Mouse (Mus musculus) cortical plate, adult 2 months (tissue): ENCODE results near the gene Cxcr2. TPM values are rescaled to one million over a fixed set of nuclear protein-coding genes. Genes with fewer than 3 reads are reported as not detected.
"Not testable (repeated sequence)": the region's sequence is repeated elsewhere in the genome, so short reads cannot be mapped to it uniquely, and the experiment has no call there.

Experiments
- H3K27ac ChIP-seq: fragments of 200-500 bp; 2 replicates; pipeline ENCODE4 v1.5.1; 2012; ENCODE audit warnings: low read length, control low read depth, inconsistent platforms; ENCODE audit not compliant: insufficient read depth
- H3K4me1 ChIP-seq: fragments of 200-500 bp; 2 replicates; pipeline ENCODE4 v1.6.1; 2011; ENCODE audit warnings: low read length; ENCODE audit not compliant: control insufficient read depth, insufficient read depth
- H3K4me3 ChIP-seq: fragments of 200-500 bp; 2 replicates; pipeline ENCODE4 v1.5.1; 2011; ENCODE audit warnings: mild to moderate bottlenecking, low read length, control low read depth; ENCODE audit not compliant: insufficient read depth
- CTCF ChIP-seq: fragments of 200-500 bp; IDR thresholded peaks from 2 replicates; pipeline ENCODE4 v1.5.1; 2011; ENCODE audit warnings: mild to moderate bottlenecking, control low read depth, low read length; ENCODE audit not compliant: insufficient read depth; ENCODE audit errors: extremely low read depth
- POLR2A ChIP-seq: fragments of 200-500 bp; IDR thresholded peaks from 2 replicates; pipeline ENCODE4 v1.6.1; 2011; ENCODE audit warnings: mild to moderate bottlenecking, low read length, control low read depth; ENCODE audit not compliant: insufficient read depth; ENCODE audit errors: extremely low read depth
- polyA plus RNA-seq: library from polyadenylated mRNA; depleted of rRNA; stranded (reverse); fragments of >200 nt; gene quantifications from 2 replicates; pipeline ENCODE4 v1.2.3, GENCODE M21; 2012

Cxcr2 gene
- polyA plus RNA-seq, 1 experiment: not detected

DNA sequence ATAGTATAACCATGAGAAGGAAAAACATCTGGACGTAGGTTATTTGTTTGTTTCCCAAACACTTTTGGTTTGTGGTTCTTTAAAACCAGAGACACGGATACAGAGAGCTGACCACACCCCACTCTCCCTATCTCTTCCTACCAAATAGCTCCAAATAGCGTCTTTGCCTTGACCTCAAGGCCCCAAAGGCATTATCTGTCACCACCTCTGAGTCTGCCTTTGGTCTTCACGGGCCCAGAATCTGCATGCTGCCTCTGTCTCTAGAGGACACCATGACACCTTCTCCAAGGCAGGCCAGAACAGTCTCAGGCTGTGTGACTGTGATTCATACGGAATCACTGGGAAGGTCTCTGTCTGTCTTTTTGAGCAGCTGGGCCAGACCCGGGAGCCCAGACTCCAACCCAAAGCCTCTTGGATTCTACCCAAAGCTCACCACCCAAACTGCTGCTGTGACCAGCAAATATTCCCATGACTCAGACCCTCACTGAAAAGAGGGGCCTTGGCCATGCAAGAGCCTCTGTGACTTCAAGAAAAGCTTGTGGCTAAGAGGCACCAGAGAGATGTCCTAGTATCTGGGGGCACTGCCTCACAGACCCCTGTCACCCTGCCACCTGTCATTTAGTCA, 18.4 kb upstream of the Cxcr2 start:
- TF ChIP-seq POLR2A: no peak
- TF ChIP-seq CTCF: no peak
- no peak overlapping the region for H3K27ac ChIP-seq
- H3K4me1 ChIP-seq: no peaks in the 10 kb centered on the region
- no peak overlapping the region for H3K4me3 ChIP-seq

DNA sequence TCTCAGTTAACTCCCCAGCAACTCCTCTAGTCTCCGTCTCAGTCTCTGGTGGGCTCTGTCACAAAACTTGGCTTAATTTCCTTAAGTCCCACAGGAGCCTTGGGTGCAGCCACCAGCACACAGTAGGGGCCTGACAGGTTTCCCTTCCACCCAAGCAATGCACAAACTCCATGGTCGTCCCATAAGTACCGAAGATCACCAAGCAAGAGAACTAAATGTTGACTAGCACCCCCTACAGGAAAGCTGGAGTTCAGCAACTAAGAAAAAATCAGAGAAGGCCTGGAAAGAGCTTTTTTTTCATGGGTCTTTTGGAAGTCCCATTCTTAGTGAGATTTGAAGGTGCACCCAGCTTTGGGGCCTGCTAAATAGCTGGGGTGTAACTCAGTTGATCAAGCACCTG, 14.4 kb upstream of the Cxcr2 start:
- H3K27ac ChIP-seq: no peak overlapping the region
- H3K4me1 ChIP-seq: no peaks in the 10 kb centered on the region
- no peak overlapping the region for H3K4me3 ChIP-seq
- TF ChIP-seq POLR2A (no peak), CTCF (0 out of 2 replicates have a peak, but pooled peaks have one; percentile 11)

DNA sequence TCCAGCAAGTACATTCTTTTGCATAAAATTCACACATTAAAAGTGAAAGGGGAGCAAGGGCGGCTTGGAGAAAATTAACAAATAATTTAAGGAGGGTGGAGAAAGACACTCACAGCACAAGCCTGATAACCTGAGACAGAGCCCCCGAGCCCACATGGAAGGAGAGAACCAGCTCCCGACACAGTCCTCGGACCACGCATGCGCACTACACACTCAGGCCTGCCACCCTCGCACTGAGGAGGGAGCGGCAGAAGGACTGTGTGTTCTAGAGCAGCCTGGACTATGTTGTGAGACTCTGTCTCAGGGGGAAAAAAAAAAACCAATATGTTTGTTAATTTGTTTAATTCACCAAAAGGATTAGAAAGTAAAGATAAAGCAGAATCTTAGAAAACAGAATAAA, 12.0 kb upstream of the Cxcr2 start:
- TF ChIP-seq CTCF (no peak), POLR2A (no peak)
- Histone ChIP-seq H3K27ac (no peak overlapping the region), H3K4me1 (no peaks in the 10 kb centered on the region), H3K4me3 (no peak overlapping the region)

DNA sequence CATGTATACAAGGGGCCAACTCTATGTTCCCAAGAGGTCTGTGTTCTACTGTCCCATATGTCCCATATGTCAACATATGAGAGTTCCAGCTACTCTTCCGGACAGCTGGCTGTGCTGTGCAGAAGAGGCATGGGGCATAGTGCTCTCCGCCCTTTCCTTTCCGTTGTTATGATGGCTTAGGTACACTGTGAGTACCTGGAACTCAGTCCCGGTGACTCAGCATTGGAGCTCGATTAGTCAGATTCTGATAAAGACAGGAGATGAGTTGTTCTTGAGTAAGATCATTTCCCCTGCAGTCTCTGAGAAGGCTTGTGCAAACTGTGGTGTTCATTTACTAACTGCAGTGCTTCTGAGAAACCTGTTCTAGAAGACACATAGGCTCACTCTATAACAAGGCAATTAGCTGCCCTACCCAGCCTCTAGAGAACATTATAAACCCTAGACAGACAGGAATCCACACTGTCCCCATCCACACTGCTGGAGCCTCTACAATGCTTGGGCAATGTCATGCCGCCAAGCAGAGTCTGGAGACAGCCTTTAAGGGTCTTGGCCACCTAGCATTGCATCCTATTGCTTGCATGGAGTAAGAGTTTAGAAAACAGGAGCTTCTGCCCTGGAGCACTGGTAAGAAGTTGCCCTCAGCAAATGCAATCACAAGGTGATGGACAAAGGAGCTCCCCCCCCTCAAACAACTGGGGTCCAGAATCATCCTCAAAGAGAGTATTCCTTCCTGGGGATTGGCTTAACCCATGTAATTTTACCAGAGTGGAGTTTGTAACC, 4.5 kb upstream of the Cxcr2 start:
- H3K4me1 ChIP-seq: 0 out of 2 replicates have a peak, but pooled peaks cover 2% of the 10 kb centered on the region
- H3K4me3 ChIP-seq: no peak overlapping the region
- H3K27ac ChIP-seq: no peak overlapping the region
- TF ChIP-seq POLR2A (no peak), CTCF (no peak)

DNA sequence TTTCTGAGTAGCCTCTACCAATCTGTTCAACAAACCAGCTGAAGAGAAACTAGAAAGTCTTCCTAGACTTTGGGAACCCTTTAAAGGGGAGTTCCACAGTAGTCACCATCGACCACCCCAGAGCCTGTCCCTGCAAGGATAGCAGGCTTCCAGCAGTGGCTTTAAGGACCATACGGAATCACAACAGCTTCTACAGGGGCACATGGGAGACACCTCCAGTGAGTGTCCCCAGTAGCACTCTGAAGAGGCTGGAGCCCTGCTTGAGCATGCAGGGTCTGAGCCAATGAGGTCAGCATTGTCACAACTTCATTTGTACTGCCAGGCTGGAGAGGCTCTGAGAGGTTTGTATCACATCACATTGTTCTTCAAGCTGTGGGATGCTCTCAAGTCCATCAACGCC, 3.7 kb upstream of the Cxcr2 start:
- Histone ChIP-seq H3K4me3 (no peak overlapping the region), H3K4me1 (0 out of 2 replicates have a peak, but pooled peaks cover 2% of the 10 kb centered on the region), H3K27ac (no peak overlapping the region)
- no peak for TF ChIP-seq POLR2A
- no peak for TF ChIP-seq CTCF

DNA sequence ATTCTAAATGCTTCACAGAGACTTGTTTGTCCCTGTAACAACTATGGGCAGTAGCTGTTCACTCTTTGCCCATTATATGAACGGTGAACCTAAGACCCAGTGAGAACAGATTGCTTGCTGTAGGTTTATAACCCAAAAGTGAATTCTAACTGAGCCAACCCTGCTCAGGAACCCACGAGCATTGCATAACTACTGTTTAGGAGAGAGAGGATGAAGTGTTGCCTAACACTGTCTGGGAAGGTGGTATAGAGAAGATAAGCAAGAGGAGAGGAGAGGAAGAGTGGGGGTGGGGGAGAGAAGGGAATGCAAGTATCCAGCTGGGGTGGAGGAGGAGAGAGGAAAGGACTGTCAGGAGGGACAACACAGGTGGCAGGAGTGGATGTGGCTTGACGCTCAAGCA, 2.7 kb upstream of the Cxcr2 start:
- Histone ChIP-seq H3K27ac (no peak overlapping the region), H3K4me3 (no peak overlapping the region), H3K4me1 (0 out of 2 replicates have a peak, but pooled peaks cover 2% of the 10 kb centered on the region)
- TF ChIP-seq POLR2A: no peak
- TF ChIP-seq CTCF: no peak

DNA sequence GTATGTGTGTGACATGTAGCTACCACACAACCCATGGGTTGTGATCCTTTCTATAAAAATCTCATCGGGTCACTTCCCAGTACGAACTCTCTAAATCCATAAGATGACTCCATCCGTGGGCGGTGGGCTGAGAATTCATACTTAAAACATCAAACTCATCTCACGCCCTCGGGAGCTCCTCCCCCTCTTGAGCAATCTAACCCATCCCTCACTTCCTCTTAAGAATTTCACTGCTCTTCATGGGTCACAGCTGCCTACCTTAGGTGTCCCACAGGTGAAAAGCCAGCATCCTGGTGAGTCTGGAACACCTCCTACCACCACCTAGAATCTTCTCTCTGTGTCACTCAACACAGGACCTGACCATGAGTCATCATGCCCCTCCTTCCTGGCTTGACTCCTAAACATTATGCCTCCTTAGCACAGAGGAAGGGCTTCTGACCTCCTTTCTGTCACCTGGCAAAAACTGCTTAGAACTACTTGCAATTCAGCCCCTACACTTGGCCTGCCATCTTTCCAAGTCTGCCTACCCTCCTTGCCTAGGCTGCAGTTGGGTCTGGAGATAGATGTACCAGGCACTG, 1.7 kb downstream of the Cxcr2 start:
- Histone ChIP-seq H3K4me1 (0 out of 2 replicates have a peak, but pooled peaks cover 2% of the 10 kb centered on the region), H3K4me3 (no peak overlapping the region), H3K27ac (no peak overlapping the region)
- TF ChIP-seq POLR2A (no peak), CTCF (no peak)

DNA sequence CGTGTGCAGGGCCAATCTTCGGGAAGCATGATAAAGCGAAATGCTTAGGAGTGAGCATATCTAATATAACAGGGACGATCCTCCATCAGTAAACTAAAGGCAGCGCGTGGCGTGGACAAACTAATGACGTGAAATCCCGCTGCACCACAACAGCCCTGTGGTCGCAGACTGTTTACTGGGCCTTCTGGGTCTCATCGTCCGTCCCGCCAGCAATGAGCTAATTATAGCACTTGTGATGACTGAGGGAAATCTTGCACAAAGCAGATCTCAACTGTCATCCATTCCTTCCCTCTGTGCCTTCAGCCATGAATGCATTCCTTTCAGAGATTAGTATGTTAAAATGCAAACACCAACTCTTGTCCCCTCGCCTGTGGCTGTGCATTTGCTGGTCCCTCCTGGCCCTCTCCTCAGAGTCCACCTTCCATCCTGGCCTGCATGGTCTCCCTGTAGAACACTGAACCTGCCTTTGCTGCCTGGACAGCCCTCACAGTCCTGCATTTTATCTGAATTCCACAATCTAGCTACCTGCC, 2.7 kb downstream of the Cxcr2 start:
- no peak overlapping the region for H3K27ac ChIP-seq
- TF ChIP-seq POLR2A: no peak
- no peak for TF ChIP-seq CTCF
- no peaks in the 10 kb centered on the region for H3K4me1 ChIP-seq
- H3K4me3 ChIP-seq: no peak overlapping the region

DNA sequence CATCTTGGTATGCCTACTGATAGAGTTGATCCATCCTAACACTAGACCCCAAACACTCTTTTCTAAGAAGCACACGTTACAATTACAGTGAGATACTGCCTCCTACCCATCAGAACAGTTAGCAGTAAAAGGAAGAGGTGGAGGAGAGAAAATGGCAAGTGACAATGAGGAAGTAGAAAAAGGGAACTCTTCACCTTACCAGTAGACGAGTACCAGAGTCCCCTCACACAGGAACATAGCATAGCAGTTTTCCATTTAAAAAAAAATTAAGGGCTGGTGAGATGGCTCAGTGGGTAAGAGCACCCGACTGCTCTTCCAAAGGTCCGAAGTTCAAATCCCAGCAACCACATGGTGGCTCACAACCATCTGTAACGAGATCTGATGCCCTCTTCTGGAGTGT, 5.8 kb downstream of the Cxcr2 start:
- H3K4me1 ChIP-seq, H3K4me3 ChIP-seq, H3K27ac ChIP-seq: not testable (repeated sequence)

DNA sequence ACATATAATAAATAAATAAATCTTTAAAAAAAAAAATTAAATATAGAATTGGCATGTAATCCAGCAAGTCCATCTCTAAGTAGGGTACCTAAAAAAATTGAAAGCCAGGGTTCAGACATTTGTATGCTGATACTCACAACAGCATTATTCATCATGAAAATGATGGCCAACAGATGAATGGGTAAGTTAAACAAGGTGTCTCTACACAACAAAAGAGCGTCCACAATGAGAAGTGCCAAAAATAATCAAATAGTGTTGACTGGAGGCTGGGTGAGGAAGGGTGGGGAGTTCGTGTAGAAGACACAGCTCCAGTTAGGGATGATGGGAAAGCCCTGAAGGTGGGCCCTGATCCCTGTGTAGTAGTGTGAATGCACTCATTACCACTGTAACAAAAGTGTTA, 6.2 kb downstream of the Cxcr2 start:
- TF ChIP-seq POLR2A (no peak), CTCF (no peak)
- Histone ChIP-seq H3K4me3 (no peak overlapping the region), H3K27ac (no peak overlapping the region), H3K4me1 (no peaks in the 10 kb centered on the region)
